Comparison of ENCODE assay signal across 8 mouse cellular contexts in genomic region chr1:64689561-64690212, GRCm38 (mm10). TPM values are rescaled to one million over a fixed set of nuclear protein-coding genes. Genes with fewer than 3 reads are reported as not detected.
A peak's percentile ranks its signal among the peaks of the same experiment; 100 is the strongest.
DNase-seq lines count a peak whose midpoint lies in the region; ATAC-seq and TF ChIP-seq lines count a peak whose summit lies in the region.

No protein-coding gene starts in this region.

- no peak for TF ChIP-seq RAD21 in MEL (IDR thresholded peaks at IDR 0.05; ENCODE audit: low read depth, low read length)

- TF ChIP-seq POLR2A in MEL (IDR thresholded peaks at IDR 0.05; ENCODE audit: control insufficient read depth in 1 of 2, insufficient read depth in 1 of 2, low read depth in 1 of 2, low read length in 2 of 2, poor library complexity in 1 of 2), result no peak

- no peaks in the 10 kb centered on the region for H3K27me3 ChIP-seq in heart, embryonic 13.5 days (replicated peaks)
- H3K27me3 ChIP-seq in MEL (ENCODE audit: control insufficient read depth in 1 of 2, insufficient read depth in 2 of 2, low read length in 2 of 2), result no peaks in the 10 kb centered on the region
- H3K27me3 ChIP-seq in forebrain, embryonic 16.5 days (replicated peaks; ENCODE audit: control insufficient read depth, insufficient read depth, low read length), result no peaks in the 10 kb centered on the region
- no peaks in the 10 kb centered on the region for H3K27me3 ChIP-seq in limb, embryonic 15.5 days
- no peaks in the 10 kb centered on the region for H3K27me3 ChIP-seq in stomach, embryonic 15.5 days (replicated peaks)

- no peak for DNase-seq in heart, adult 11 months
- DNase-seq in MEL (ENCODE audit: low read depth, low spot score), result no peak
- no peak for DNase-seq in gastrocnemius, postnatal 4 days (ENCODE audit: low spot score in 2 of 2)
- no peak for DNase-seq in natural killer cell, adult 2 months (ENCODE audit: low spot score in 2 of 2)

- no peak for ATAC-seq in heart, embryonic 13.5 days (ENCODE audit: extremely low read depth, insufficient number of reproducible peaks, low FRiP score, low TSS enrichment)
- no peak for ATAC-seq in forebrain, embryonic 16.5 days
- no peak for ATAC-seq in limb, embryonic 15.5 days (ENCODE audit: insufficient number of reproducible peaks, low FRiP score, low TSS enrichment, low read depth)
- ATAC-seq in stomach, embryonic 15.5 days (ENCODE audit: insufficient read depth, low FRiP score, low read depth), result no peak

- H3K4me3 ChIP-seq in heart, embryonic 13.5 days, result peak overlapping the region; percentile 97
- H3K4me3 ChIP-seq in MEL (ENCODE audit: control insufficient read depth in 1 of 2, insufficient read depth in 1 of 2, low read depth in 2 of 2, low read length in 2 of 2), result peak overlapping the region; percentile 80 to 82
- H3K4me3 ChIP-seq in forebrain, embryonic 16.5 days (replicated peaks; ENCODE audit: low read length), result peak overlapping the region; percentile 89
- H3K4me3 ChIP-seq in limb, embryonic 15.5 days, result peak overlapping the region; percentile 89
- peak overlapping the region; percentile 93 for H3K4me3 ChIP-seq in stomach, embryonic 15.5 days (replicated peaks)

- H3K36me3 ChIP-seq in heart, embryonic 13.5 days, result no peaks in the 10 kb centered on the region
- H3K36me3 ChIP-seq in MEL (ENCODE audit: control insufficient read depth in 1 of 2, insufficient read depth in 2 of 2, low read length in 2 of 2), result peaks cover 0 to 16% of the 10 kb centered on the region in 2 experiments; a peak in 2 of 4 replicates
- no peaks in the 10 kb centered on the region for H3K36me3 ChIP-seq in forebrain, embryonic 16.5 days (ENCODE audit: control insufficient read depth, insufficient read depth)
- no peaks in the 10 kb centered on the region for H3K36me3 ChIP-seq in limb, embryonic 15.5 days
- H3K36me3 ChIP-seq in stomach, embryonic 15.5 days, result no peaks in the 10 kb centered on the region

- no peak for TF ChIP-seq CTCF in MEL (IDR thresholded peaks at IDR 0.05 in 2 of 3, conservative IDR thresholded peaks at IDR 0.05 in 1 of 3; ENCODE audit: control insufficient read depth in 1 of 3, insufficient read depth in 1 of 3, low read depth in 2 of 3, low read length in 3 of 3, poor library complexity in 1 of 3, severe bottlenecking in 1 of 3)

- peaks cover 33% of the 10 kb centered on the region for H3K4me1 ChIP-seq in heart, embryonic 13.5 days
- H3K4me1 ChIP-seq in MEL (ENCODE audit: control insufficient read depth in 1 of 2, insufficient read depth in 2 of 2, low read length in 2 of 2), result peaks cover 1 to 11% of the 10 kb centered on the region in 2 experiments; a peak in 3 of 4 replicates
- peaks cover 24% of the 10 kb centered on the region for H3K4me1 ChIP-seq in forebrain, embryonic 16.5 days (replicated peaks; ENCODE audit: control insufficient read depth, insufficient read depth, low read length)
- H3K4me1 ChIP-seq in limb, embryonic 15.5 days, result peaks cover 13% of the 10 kb centered on the region
- 0 out of 2 replicates have a peak, but pooled peaks cover 3% of the 10 kb centered on the region for H3K4me1 ChIP-seq in stomach, embryonic 15.5 days

- no peak for TF ChIP-seq EP300 in MEL (IDR thresholded peaks at IDR 0.05; ENCODE audit: low read depth in 1 of 2, low read length in 2 of 2)

- H3K79me2 ChIP-seq in MEL (ENCODE audit: control insufficient read depth, insufficient read depth, low read length, poor library complexity), result peaks cover 7% of the 10 kb centered on the region; the same call in 1 of the 2 replicates

- no peaks in the 10 kb centered on the region for H3K9me3 ChIP-seq in heart, embryonic 13.5 days
- H3K9me3 ChIP-seq in MEL (replicated peaks; ENCODE audit: insufficient read depth, low read length), result no peaks in the 10 kb centered on the region
- H3K9me3 ChIP-seq in forebrain, embryonic 16.5 days (ENCODE audit: control insufficient read depth, low read length), result no peaks in the 10 kb centered on the region
- no peaks in the 10 kb centered on the region for H3K9me3 ChIP-seq in limb, embryonic 15.5 days
- no peaks in the 10 kb centered on the region for H3K9me3 ChIP-seq in stomach, embryonic 15.5 days

- peak overlapping the region; percentile 80 for H3K9ac ChIP-seq in heart, embryonic 13.5 days
- H3K9ac ChIP-seq in MEL (ENCODE audit: control insufficient read depth, low read depth, low read length, poor library complexity, severe bottlenecking), result peak overlapping the region; percentile 77
- H3K9ac ChIP-seq in forebrain, embryonic 16.5 days (replicated peaks; ENCODE audit: low read depth, low read length), result peak overlapping the region; percentile 49
- peak overlapping the region; percentile 26; the same call in 1 of the 2 replicates for H3K9ac ChIP-seq in limb, embryonic 15.5 days
- peak overlapping the region; percentile 46; the same call in 1 of the 2 replicates for H3K9ac ChIP-seq in stomach, embryonic 15.5 days

- peak overlapping the region; percentile 91 for H3K4me2 ChIP-seq in heart, embryonic 13.5 days
- peak overlapping the region; percentile 91 for H3K4me2 ChIP-seq in forebrain, embryonic 16.5 days (ENCODE audit: low read length)
- peak overlapping the region; percentile 92 for H3K4me2 ChIP-seq in limb, embryonic 15.5 days
- peak overlapping the region; percentile 86 for H3K4me2 ChIP-seq in stomach, embryonic 15.5 days

- WGBS in heart, embryonic 13.5 days, result 14% methylated on average over 9 of the region's 9 CpGs
- WGBS in forebrain, embryonic 16.5 days, result 26% methylated on average over 9 of the region's 9 CpGs
- WGBS in limb, embryonic 15.5 days, result 26% methylated on average over 9 of the region's 9 CpGs
- WGBS in stomach, embryonic 15.5 days, result 17% methylated on average over 9 of the region's 9 CpGs

- H3K27ac ChIP-seq in heart, embryonic 13.5 days (replicated peaks), result peak overlapping the region; percentile 55
- peak overlapping the region; percentile 88 for H3K27ac ChIP-seq in MEL (ENCODE audit: control insufficient read depth, low read depth, low read length)
- H3K27ac ChIP-seq in forebrain, embryonic 16.5 days (ENCODE audit: low read length), result no peak overlapping the region
- 0 out of 2 replicates have a peak overlapping the region, but pooled peaks have one; percentile 8 for H3K27ac ChIP-seq in limb, embryonic 15.5 days
- H3K27ac ChIP-seq in stomach, embryonic 15.5 days, result peak overlapping the region; percentile 77; the same call in 1 of the 2 replicates

TF ChIP-seq in MEL, 35 proteins besides CTCF, POLR2A, EP300 and RAD21:
- TF ChIP-seq BHLHE40 (IDR thresholded peaks at IDR 0.05; ENCODE audit: borderline replicate concordance, low read depth, low read length) (no peak), TBP (IDR thresholded peaks at IDR 0.05; ENCODE audit: low read depth, low read length) (peak; percentile 92), ZNF384 (IDR thresholded peaks at IDR 0.05; ENCODE audit: low read depth, low read length) (no peak), MAZ (IDR thresholded peaks at IDR 0.05; ENCODE audit: low read depth, low read length) (no peak), NELFE (IDR thresholded peaks at IDR 0.05; ENCODE audit: low read depth, low read length) (no peak), USF2 (IDR thresholded peaks at IDR 0.05; ENCODE audit: borderline replicate concordance in 1 of 2, insufficient read depth in 1 of 2, low read depth in 1 of 2, low read length in 2 of 2) (no peak), MYC (IDR thresholded peaks at IDR 0.05; ENCODE audit: low read depth, low read length) (no peak)

RNA-seq across cellular contexts. Expression of gene Ccnyl1, which starts 0.6 kb away (rescaled TPM):
- 2.9 and 3.9 TPM in 2 replicates for polyA plus RNA-seq in heart, embryonic 13.5 days (2015; fragmentation: Nextera tagmentation; extraction: Ambion mirVana)
- 3.0 and 4.9 TPM in 2 replicates for total RNA-seq in MEL (2012; rRNA removed)
- polyA plus RNA-seq in MEL (2012; ENCODE audit: insufficient read depth in 1 of 2, insufficient read length in 2 of 2, low read depth in 1 of 2, low replicate concordance in 2 of 2, missing spikeins in 1 of 2), result 10 to 100 TPM in 1 of 2 experiments, not detected in 1; 18.1 TPM
- polyA plus RNA-seq in forebrain, embryonic 16.5 days (2015; fragmentation: Nextera tagmentation; extraction: Ambion mirVana), result 3.9 and 4.4 TPM in 2 replicates
- polyA plus RNA-seq in limb, embryonic 15.5 days (2015; fragmentation: Nextera tagmentation; extraction: Ambion mirVana), result 4.1 and 4.5 TPM in 2 replicates
- 4.5 and 5.2 TPM in 2 replicates for polyA plus RNA-seq in stomach, embryonic 15.5 days (2015; fragmentation: Nextera tagmentation; extraction: Ambion mirVana)
- 10 to 100 TPM; 21.9 to 27.4 TPM for total RNA-seq in gastrocnemius, postnatal 4 days (2021)

RNA-seq across cellular contexts. Expression of gene Fzd5, which starts 47.9 kb away (rescaled TPM):
- polyA plus RNA-seq in heart, embryonic 13.5 days (2015; fragmentation: Nextera tagmentation; extraction: Ambion mirVana), result 1.1 TPM in 2 replicates
- 1.4 TPM in 2 replicates for total RNA-seq in MEL (2012; rRNA removed)
- polyA plus RNA-seq in MEL (2012; ENCODE audit: insufficient read depth in 1 of 2, insufficient read length in 2 of 2, low read depth in 1 of 2, low replicate concordance in 2 of 2, missing spikeins in 1 of 2), result 1 to 10 TPM in 1 of 2 experiments, not detected in 1; 2.9 TPM
- 0.48 and 0.61 TPM in 2 replicates for polyA plus RNA-seq in forebrain, embryonic 16.5 days (2015; fragmentation: Nextera tagmentation; extraction: Ambion mirVana)
- polyA plus RNA-seq in limb, embryonic 15.5 days (2015; fragmentation: Nextera tagmentation; extraction: Ambion mirVana), result 1.8 and 1.9 TPM in 2 replicates
- polyA plus RNA-seq in stomach, embryonic 15.5 days (2015; fragmentation: Nextera tagmentation; extraction: Ambion mirVana), result 7.3 and 9.2 TPM in 2 replicates
- total RNA-seq in gastrocnemius, postnatal 4 days (2021), result 1 to 10 TPM; 4.2 to 5.0 TPM

Comparison
In these comparisons a context has a peak if more than half of its experiments do, and no peak if none do; other contexts are left out.
1. H3K9ac ChIP-seq: peak in every context shown above with its lines; median percentile 80 in heart, embryonic 13.5 days; 77 in MEL; 49 in forebrain, embryonic 16.5 days; 46 in stomach, embryonic 15.5 days; 26 in limb, embryonic 15.5 days.